Mouse (Mus musculus) testis, adult 2 months (tissue): ENCODE measurements around the gene Miox.

Experiments
- CTCF ChIP-seq: fragments of 200-500 bp; IDR thresholded peaks from 2 replicates; pipeline ENCODE4 v1.5.1; 2012; ENCODE audit warnings: low read depth, mild to moderate bottlenecking, inconsistent platforms, low read length, moderate library complexity; ENCODE audit not compliant: control insufficient read depth, insufficient read depth, insufficient replicate concordance
- POLR2A ChIP-seq: fragments of 200-500 bp; IDR thresholded peaks from 2 replicates; pipeline ENCODE4 v1.6.1; 2012; ENCODE audit warnings: low read depth, mild to moderate bottlenecking, inconsistent platforms, low read length, moderate library complexity; ENCODE audit not compliant: control insufficient read depth

DNA sequence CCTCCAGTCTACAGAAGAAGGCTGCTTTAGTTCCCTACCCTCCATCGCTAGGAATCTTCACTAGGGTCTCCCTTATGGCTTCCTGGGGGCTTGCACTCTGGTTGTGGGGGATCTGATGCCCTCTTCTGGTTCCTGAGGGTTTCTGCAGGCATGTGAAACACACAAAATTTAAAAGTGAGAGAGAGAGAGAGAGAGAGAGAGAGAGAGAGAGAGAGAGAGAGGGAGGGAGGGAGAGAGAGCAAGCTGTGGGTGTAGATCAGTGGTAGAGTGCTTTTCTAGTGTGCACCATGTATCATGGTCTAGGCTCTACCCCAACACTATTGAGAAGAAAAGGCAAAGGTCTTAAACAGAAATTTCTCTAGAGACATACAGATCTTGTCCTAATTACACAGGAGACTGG, 7.5 kb downstream of the Miox start:
- TF ChIP-seq CTCF, result no peak
- no peak for TF ChIP-seq POLR2A
